Mouse (Mus musculus): ENCODE measurements around the gene Twist1. TPM values are rescaled to one million over a fixed set of nuclear protein-coding genes. Genes with fewer than 3 reads are reported as not detected.
A peak's percentile ranks its signal among the peaks of the same experiment; 100 is the strongest.

The Twist1 gene
- total RNA-seq (2014; fragmentation: Nextera tagmentation) = not detected in 2 replicates
- not detected in 2 replicates for total RNA-seq (2017)
- polyA plus RNA-seq (2012) = not detected in 2 replicates

DNA sequence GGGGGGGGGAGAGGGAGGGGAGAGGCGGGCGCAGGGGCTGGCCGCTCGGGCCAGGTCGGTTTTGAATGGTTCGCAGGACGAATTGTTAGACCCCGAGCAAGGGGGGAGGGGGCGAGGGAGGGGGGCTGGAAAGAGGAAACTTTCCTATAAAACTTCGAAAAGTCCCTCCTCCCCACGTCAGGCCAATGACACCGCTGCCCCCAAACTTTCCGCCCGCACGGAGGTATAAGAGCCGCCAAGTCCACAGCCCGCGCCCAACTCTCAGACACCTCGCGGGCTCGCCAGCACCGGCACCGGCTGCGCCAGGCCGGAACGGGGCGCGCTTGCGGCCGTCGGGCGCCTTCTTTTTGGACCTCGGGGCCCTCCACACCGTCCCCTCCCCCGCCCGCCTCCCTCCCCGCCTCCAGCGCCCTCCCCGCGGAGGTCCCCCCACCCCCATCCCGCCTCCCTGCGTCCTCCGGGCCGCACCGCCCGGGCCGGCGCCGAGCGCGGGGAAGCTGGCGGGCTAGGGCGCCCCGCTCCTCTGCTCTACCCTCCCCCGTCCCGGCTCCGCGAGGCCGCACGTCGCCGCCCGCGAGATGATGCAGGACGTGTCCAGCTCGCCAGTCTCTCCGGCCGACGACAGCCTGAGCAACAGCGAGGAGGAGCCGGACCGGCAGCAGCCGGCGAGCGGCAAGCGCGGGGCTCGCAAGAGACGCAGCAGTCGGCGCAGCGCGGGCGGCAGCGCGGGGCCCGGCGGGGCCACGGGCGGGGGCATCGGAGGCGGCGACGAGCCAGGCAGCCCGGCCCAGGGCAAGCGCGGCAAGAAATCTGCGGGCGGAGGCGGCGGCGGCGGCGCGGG, at the start of gene Twist1:
Twist1 (plus strand) TSS at position 272 of the 841 bp plus-strand sequence.
- Histone ChIP-seq H3K9me3 (replicated peaks) (peaks cover 44% of the 10 kb centered on the region), H3K36me3 (replicated peaks) (no peaks in the 10 kb centered on the region), H3K27me3 (ENCODE audit: insufficient read depth, low read length) (peaks cover 7% of the 10 kb centered on the region; the same call in 1 of the 2 replicates), H3K4me1 (ENCODE audit: insufficient read depth, low read depth, low read length) (no peaks in the 10 kb centered on the region), H3K4me3 (ENCODE audit: low read depth, low read length) (peak within 1 kb of the TSS; percentile 2; the same call in 1 of the 2 replicates)
- TF ChIP-seq POLR2AphosphoS5 (IDR thresholded peaks at IDR 0.05; ENCODE audit: insufficient replicate concordance, low read depth, low read length) (no peak), CTCF (IDR thresholded peaks at IDR 0.05; ENCODE audit: low read depth, low read length) (no peak), GATA2 (IDR thresholded peaks at IDR 0.05; ENCODE audit: borderline replicate concordance, low read depth, low read length) (no peak), TAL1 (conservative IDR thresholded peaks at IDR 0.05; ENCODE audit: low read depth, low read length) (no peak), GATA1 (IDR thresholded peaks at IDR 0.05; ENCODE audit: borderline replicate concordance, low read length) (no peak)
- DNase-seq (ENCODE audit: low spot score) (no peak), ATAC-seq (ENCODE audit: extremely low read depth, insufficient number of reproducible peaks, low FRiP score, poor library complexity, severe bottlenecking) (no peak)

DNA sequence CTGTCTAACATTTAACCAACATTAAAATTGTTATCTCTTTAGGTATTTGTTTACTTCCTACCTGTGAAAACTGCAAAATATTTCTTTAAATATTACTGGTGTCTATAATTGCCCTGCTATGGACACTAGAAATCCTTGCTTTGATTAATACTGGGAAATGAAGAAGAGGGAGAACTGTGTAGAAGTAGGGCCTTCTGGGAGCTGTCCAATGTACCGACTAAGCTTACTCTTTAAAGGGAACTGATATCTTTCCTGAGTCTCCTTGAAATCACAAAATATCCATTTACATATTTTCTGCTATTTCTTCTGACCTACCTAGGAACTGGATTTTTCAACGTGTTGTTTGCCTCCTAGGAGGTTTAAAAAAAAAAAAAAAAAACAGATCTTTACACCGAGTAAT, 30.7 kb upstream of the Twist1 start:
- DNase-seq (ENCODE audit: low spot score) (no peak), ATAC-seq (ENCODE audit: extremely low read depth, insufficient number of reproducible peaks, low FRiP score, poor library complexity, severe bottlenecking) (no peak)
- Histone ChIP-seq H3K9me3 (replicated peaks) (peaks cover 12% of the 10 kb centered on the region), H3K4me3 (ENCODE audit: low read depth, low read length) (no peak overlapping the region), H3K36me3 (replicated peaks) (no peaks in the 10 kb centered on the region), H3K4me1 (ENCODE audit: insufficient read depth, low read depth, low read length) (no peaks in the 10 kb centered on the region), H3K27me3 (ENCODE audit: insufficient read depth, low read length) (no peaks in the 10 kb centered on the region; the same call in 1 of the 2 replicates)
- TF ChIP-seq GATA1 (IDR thresholded peaks at IDR 0.05; ENCODE audit: borderline replicate concordance, low read length) (no peak), POLR2AphosphoS5 (IDR thresholded peaks at IDR 0.05; ENCODE audit: insufficient replicate concordance, low read depth, low read length) (no peak), CTCF (IDR thresholded peaks at IDR 0.05; ENCODE audit: low read depth, low read length) (no peak), TAL1 (conservative IDR thresholded peaks at IDR 0.05; ENCODE audit: low read depth, low read length) (no peak), GATA2 (IDR thresholded peaks at IDR 0.05; ENCODE audit: borderline replicate concordance, low read depth, low read length) (no peak)

DNA sequence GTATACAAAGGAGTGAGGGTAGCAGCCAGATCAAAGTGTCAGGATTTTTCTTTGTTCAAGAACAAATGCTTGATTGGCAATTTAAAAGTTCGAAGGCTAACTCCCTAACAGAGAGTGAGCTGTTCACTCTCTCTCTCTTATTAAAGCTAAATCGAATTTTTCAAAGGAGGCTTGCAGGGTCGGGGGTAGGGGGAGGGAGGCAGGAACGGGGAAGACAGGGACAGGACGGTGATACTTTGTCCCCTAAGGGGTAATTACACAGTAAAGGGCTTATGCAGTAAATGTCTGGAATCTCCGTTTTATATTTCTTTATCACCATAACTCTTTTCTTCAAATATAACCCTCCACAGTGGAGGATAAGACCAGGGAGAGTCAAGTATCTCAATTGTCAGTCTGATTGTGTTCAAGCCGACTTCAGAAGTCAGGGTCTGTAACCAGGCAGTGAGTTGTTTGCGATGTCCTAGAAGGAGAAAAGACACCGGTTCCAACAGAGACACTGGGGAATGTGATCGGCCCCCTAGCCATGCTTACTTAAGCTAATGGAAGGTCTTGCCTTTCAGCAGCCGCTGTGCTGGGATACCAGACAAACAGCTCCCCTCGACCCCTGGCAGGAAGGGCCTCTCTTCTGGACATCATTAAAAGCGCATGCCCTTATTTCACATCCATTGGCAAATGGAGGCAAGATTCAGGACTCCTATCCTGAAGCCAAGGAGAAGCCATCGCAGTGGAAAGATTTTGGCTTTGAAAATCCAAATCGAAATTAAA, 30.0 kb upstream of the Twist1 start:
- TF ChIP-seq POLR2AphosphoS5 (IDR thresholded peaks at IDR 0.05; ENCODE audit: insufficient replicate concordance, low read depth, low read length) (no peak), TAL1 (conservative IDR thresholded peaks at IDR 0.05; ENCODE audit: low read depth, low read length) (no peak), GATA1 (IDR thresholded peaks at IDR 0.05; ENCODE audit: borderline replicate concordance, low read length) (no peak), GATA2 (IDR thresholded peaks at IDR 0.05; ENCODE audit: borderline replicate concordance, low read depth, low read length) (no peak), CTCF (IDR thresholded peaks at IDR 0.05; ENCODE audit: low read depth, low read length) (no peak)
- DNase-seq (ENCODE audit: low spot score) = no peak

DNA sequence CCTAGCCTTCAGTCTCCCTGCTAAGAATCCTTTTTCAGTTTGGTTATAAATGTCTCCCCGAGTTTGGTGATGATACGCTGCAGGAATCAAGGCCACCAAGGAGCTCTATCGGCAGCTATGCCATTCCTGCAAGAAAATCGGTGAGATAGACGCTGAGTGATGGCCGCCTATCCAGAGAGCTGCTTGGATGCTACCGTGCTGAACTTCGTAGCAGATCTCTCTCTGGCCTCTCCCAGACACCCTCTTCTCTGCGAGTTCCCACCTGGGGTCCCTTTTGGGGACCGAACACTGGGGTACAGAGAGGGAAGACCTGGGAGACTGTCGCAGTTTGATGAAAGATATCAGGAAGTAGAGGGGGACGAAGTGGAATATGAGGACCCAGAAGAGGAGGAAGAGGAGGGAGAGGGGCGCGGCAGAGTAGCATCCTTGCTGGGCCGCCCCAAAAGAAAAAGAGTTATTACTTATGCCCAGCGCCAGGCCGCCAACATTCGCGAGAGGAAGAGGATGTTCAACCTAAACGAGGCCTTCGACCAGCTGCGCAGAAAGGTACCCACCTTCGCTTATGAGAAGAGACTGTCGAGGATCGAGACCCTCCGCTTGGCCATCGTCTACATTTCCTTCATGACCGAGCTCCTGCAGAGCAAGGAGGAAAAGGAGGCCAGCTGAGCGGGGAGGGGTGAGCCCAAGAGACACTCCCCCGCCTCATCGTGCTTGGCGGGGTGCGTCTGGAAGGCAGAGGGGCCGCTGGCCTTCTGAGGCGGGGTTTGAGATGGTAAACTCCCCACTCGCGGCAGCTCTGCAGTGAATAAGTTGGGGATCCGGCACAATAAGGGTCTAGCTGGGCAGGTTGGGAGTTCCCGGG, 28.9 kb upstream of the Twist1 start, which contains the start of gene Ferd3l:
Ferd3l (plus strand) TSS at position 95 of the 862 bp plus-strand sequence.
- ATAC-seq (ENCODE audit: extremely low read depth, insufficient number of reproducible peaks, low FRiP score, poor library complexity, severe bottlenecking) = no peak

More for the DNA sequence above, 30.0 kb upstream of the Twist1 start:
- H3K27me3 ChIP-seq (ENCODE audit: insufficient read depth, low read length) = no peaks in the 10 kb centered on the region; the same call in 1 of the 2 replicates
- no peaks in the 10 kb centered on the region for H3K4me1 ChIP-seq (ENCODE audit: insufficient read depth, low read depth, low read length)
- ATAC-seq (ENCODE audit: extremely low read depth, insufficient number of reproducible peaks, low FRiP score, poor library complexity, severe bottlenecking) = no peak
- no peak overlapping the region for H3K4me3 ChIP-seq (ENCODE audit: low read depth, low read length)
- H3K36me3 ChIP-seq (replicated peaks) = no peaks in the 10 kb centered on the region
- H3K9me3 ChIP-seq (replicated peaks) = peaks cover 12% of the 10 kb centered on the region

DNA sequence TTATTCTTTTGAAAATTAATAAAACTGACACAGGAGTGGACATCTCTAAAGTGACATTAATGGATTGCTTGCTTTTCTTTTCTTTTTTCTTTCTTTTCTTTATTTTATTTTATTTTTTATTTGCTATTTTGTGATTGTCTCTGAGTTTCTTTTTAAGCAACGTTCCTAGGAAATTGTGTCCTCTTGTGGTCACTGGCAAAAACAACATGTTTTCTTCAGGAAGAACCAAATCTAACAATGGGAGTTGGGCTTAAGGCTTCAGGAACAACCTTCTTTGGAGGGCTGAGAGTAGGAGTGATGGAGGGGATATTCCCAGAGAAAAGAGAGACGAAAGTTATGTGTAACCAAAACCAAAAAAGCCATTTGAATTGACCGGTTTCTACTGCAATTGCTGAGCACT, 4.6 kb upstream of the Twist1 start:
- Histone ChIP-seq H3K9me3 (replicated peaks) (peaks cover 32% of the 10 kb centered on the region), H3K4me3 (ENCODE audit: low read depth, low read length) (no peak overlapping the region), H3K27me3 (ENCODE audit: insufficient read depth, low read length) (peaks cover 4% of the 10 kb centered on the region; the same call in 1 of the 2 replicates), H3K36me3 (replicated peaks) (no peaks in the 10 kb centered on the region), H3K4me1 (ENCODE audit: insufficient read depth, low read depth, low read length) (no peaks in the 10 kb centered on the region)
- TF ChIP-seq POLR2AphosphoS5 (IDR thresholded peaks at IDR 0.05; ENCODE audit: insufficient replicate concordance, low read depth, low read length) = no peak
- no peak for TF ChIP-seq GATA2 (IDR thresholded peaks at IDR 0.05; ENCODE audit: borderline replicate concordance, low read depth, low read length)
- no peak for TF ChIP-seq CTCF (IDR thresholded peaks at IDR 0.05; ENCODE audit: low read depth, low read length)
- TF ChIP-seq GATA1 (IDR thresholded peaks at IDR 0.05; ENCODE audit: borderline replicate concordance, low read length) = no peak
- no peak for TF ChIP-seq TAL1 (conservative IDR thresholded peaks at IDR 0.05; ENCODE audit: low read depth, low read length)
- DNase-seq (ENCODE audit: low spot score) (no peak), ATAC-seq (ENCODE audit: extremely low read depth, insufficient number of reproducible peaks, low FRiP score, poor library complexity, severe bottlenecking) (no peak)

More for the DNA sequence above, 28.9 kb upstream of the Twist1 start, which contains the start of gene Ferd3l:
- TF ChIP-seq POLR2AphosphoS5 (IDR thresholded peaks at IDR 0.05; ENCODE audit: insufficient replicate concordance, low read depth, low read length) (no peak), GATA2 (IDR thresholded peaks at IDR 0.05; ENCODE audit: borderline replicate concordance, low read depth, low read length) (no peak), TAL1 (conservative IDR thresholded peaks at IDR 0.05; ENCODE audit: low read depth, low read length) (no peak), GATA1 (IDR thresholded peaks at IDR 0.05; ENCODE audit: borderline replicate concordance, low read length) (no peak), CTCF (IDR thresholded peaks at IDR 0.05; ENCODE audit: low read depth, low read length) (no peak)
- Histone ChIP-seq H3K4me3 (ENCODE audit: low read depth, low read length) (no peak within 1 kb of the TSS), H3K27me3 (ENCODE audit: insufficient read depth, low read length) (no peaks in the 10 kb centered on the region; the same call in 1 of the 2 replicates), H3K4me1 (ENCODE audit: insufficient read depth, low read depth, low read length) (no peaks in the 10 kb centered on the region), H3K36me3 (replicated peaks) (no peaks in the 10 kb centered on the region), H3K9me3 (replicated peaks) (peaks cover 12% of the 10 kb centered on the region)
- no peak for DNase-seq (ENCODE audit: low spot score)
